Mouse (Mus musculus): Measurements from ENCODE around the gene Cavin1. TPM values are rescaled to one million over a fixed set of nuclear protein-coding genes. Genes with fewer than 3 reads are reported as not detected.

The Cavin1 gene
- polyA plus RNA-seq, 1 experiment: 284 TPM

- Histone ChIP-seq H3K4me2 (ENCODE audit: low read depth) (no peak overlapping the region), H3ac (ENCODE audit: control insufficient read depth, insufficient read length) (no peak overlapping the region), H3K36me3 (ENCODE audit: control insufficient read depth, insufficient read depth) (peaks cover 60% of the 10 kb centered on the region), H3K27me3 (ENCODE audit: control insufficient read depth, insufficient read depth, insufficient read length) (no peaks in the 10 kb centered on the region), H3K4me3 (no peak overlapping the region), H3K79me2 (ENCODE audit: control insufficient read depth, insufficient read depth) (peaks cover 15% of the 10 kb centered on the region)
- TF ChIP-seq USF1 (IDR thresholded peaks at IDR 0.05; ENCODE audit: low read depth): no peak
- TF ChIP-seq CEBPB (IDR thresholded peaks at IDR 0.05; ENCODE audit: insufficient read depth, poor library complexity, severe bottlenecking): no peak
- TF ChIP-seq POLR2AphosphoS2 (IDR thresholded peaks at IDR 0.05; ENCODE audit: insufficient read length, low read depth): no peak
- TF ChIP-seq E2F4 (IDR thresholded peaks at IDR 0.05; ENCODE audit: insufficient read depth): no peak
- TF ChIP-seq TCF3 (IDR thresholded peaks at IDR 0.05; ENCODE audit: insufficient read length, low read depth): no peak
- no peak for TF ChIP-seq MYOG (IDR thresholded peaks at IDR 0.05; ENCODE audit: control insufficient read depth in 1 of 3, insufficient read depth in 1 of 3, insufficient read length in 2 of 3, low read depth in 2 of 3)
- TF ChIP-seq MAX (IDR thresholded peaks at IDR 0.05; ENCODE audit: low read depth): no peak
These were observed 62.1 kb downstream of the Cavin1 start for GRCm38 (mm10) chr11:100908567-100908966.

GRCm38 (mm10) chr11:100908112-100908511 lies 62.6 kb downstream of the Cavin1 start:
- TF ChIP-seq MYOG (IDR thresholded peaks at IDR 0.05; ENCODE audit: control insufficient read depth in 1 of 3, insufficient read depth in 1 of 3, insufficient read length in 2 of 3, low read depth in 2 of 3): no peak
- TF ChIP-seq E2F4 (IDR thresholded peaks at IDR 0.05; ENCODE audit: insufficient read depth): no peak
- TF ChIP-seq POLR2AphosphoS2 (IDR thresholded peaks at IDR 0.05; ENCODE audit: insufficient read length, low read depth): no peak
- TF ChIP-seq MYOD1 (IDR thresholded peaks at IDR 0.05; ENCODE audit: control insufficient read depth in 1 of 3, insufficient read length in 2 of 3, low read depth in 2 of 3): no peak
- TF ChIP-seq TCF3 (IDR thresholded peaks at IDR 0.05; ENCODE audit: insufficient read length, low read depth): no peak
- no peak for TF ChIP-seq MAX (IDR thresholded peaks at IDR 0.05; ENCODE audit: low read depth)
- TF ChIP-seq USF1 (IDR thresholded peaks at IDR 0.05; ENCODE audit: low read depth): no peak
- no peak for TF ChIP-seq POLR2A (IDR thresholded peaks at IDR 0.05; ENCODE audit: insufficient read length, low read depth)
- no peak for TF ChIP-seq CEBPB (IDR thresholded peaks at IDR 0.05; ENCODE audit: insufficient read depth, poor library complexity, severe bottlenecking)
- TF ChIP-seq SRF (IDR thresholded peaks at IDR 0.05; ENCODE audit: control insufficient read depth, insufficient read length, low read depth): no peak
- TF ChIP-seq REST (IDR thresholded peaks at IDR 0.05; ENCODE audit: insufficient read depth, insufficient read length): no peak
- no peak for TF ChIP-seq TCF12 (IDR thresholded peaks at IDR 0.05; ENCODE audit: insufficient read depth, poor library complexity, severe bottlenecking)
- no peaks in the 10 kb centered on the region for H3K27me3 ChIP-seq (ENCODE audit: control insufficient read depth, insufficient read depth, insufficient read length)
- H3K79me2 ChIP-seq (ENCODE audit: control insufficient read depth, insufficient read depth): peaks cover 11% of the 10 kb centered on the region
- H3K4me2 ChIP-seq (ENCODE audit: low read depth): no peak overlapping the region
- H3K4me3 ChIP-seq: no peak overlapping the region
- no peak overlapping the region for H3ac ChIP-seq (ENCODE audit: control insufficient read depth, insufficient read length)
- H3K36me3 ChIP-seq (ENCODE audit: control insufficient read depth, insufficient read depth): peaks cover 63% of the 10 kb centered on the region

GRCm38 (mm10) chr11:100906885-100907284 lies 63.8 kb downstream of the Cavin1 start:
- no peak overlapping the region for H3ac ChIP-seq (ENCODE audit: control insufficient read depth, insufficient read length)
- H3K27me3 ChIP-seq (ENCODE audit: control insufficient read depth, insufficient read depth, insufficient read length): no peaks in the 10 kb centered on the region
- H3K79me2 ChIP-seq (ENCODE audit: control insufficient read depth, insufficient read depth): peaks cover 8% of the 10 kb centered on the region
- H3K4me3 ChIP-seq: no peak overlapping the region
- H3K4me2 ChIP-seq (ENCODE audit: low read depth): no peak overlapping the region
- TF ChIP-seq REST (IDR thresholded peaks at IDR 0.05; ENCODE audit: insufficient read depth, insufficient read length): no peak
- TF ChIP-seq CEBPB (IDR thresholded peaks at IDR 0.05; ENCODE audit: insufficient read depth, poor library complexity, severe bottlenecking): no peak
- no peak for TF ChIP-seq E2F4 (IDR thresholded peaks at IDR 0.05; ENCODE audit: insufficient read depth)
- TF ChIP-seq POLR2AphosphoS2 (IDR thresholded peaks at IDR 0.05; ENCODE audit: insufficient read length, low read depth): no peak
- TF ChIP-seq TCF12 (IDR thresholded peaks at IDR 0.05; ENCODE audit: insufficient read depth, poor library complexity, severe bottlenecking): no peak
- no peak for TF ChIP-seq MAX (IDR thresholded peaks at IDR 0.05; ENCODE audit: low read depth)
- no peak for TF ChIP-seq MYOG (IDR thresholded peaks at IDR 0.05; ENCODE audit: control insufficient read depth in 1 of 3, insufficient read depth in 1 of 3, insufficient read length in 2 of 3, low read depth in 2 of 3)
- no peak for TF ChIP-seq SRF (IDR thresholded peaks at IDR 0.05; ENCODE audit: control insufficient read depth, insufficient read length, low read depth)
- no peak for TF ChIP-seq USF1 (IDR thresholded peaks at IDR 0.05; ENCODE audit: low read depth)
- TF ChIP-seq POLR2A (IDR thresholded peaks at IDR 0.05; ENCODE audit: insufficient read length, low read depth): no peak
- no peak for TF ChIP-seq TCF3 (IDR thresholded peaks at IDR 0.05; ENCODE audit: insufficient read length, low read depth)
- TF ChIP-seq MYOD1 (IDR thresholded peaks at IDR 0.05; ENCODE audit: control insufficient read depth in 1 of 3, insufficient read length in 2 of 3, low read depth in 2 of 3): no peak
- peaks cover 76% of the 10 kb centered on the region for H3K36me3 ChIP-seq (ENCODE audit: control insufficient read depth, insufficient read depth)

Other genes starting within 250 kb of the Cavin1 start
- 128 TPM for gene Rab5c, start 232.7 kb downstream of the Cavin1 start, polyA plus RNA-seq (2012; fragmentation: generic; extraction: Trizol)
- gene Kcnh4, start 210.9 kb downstream of the Cavin1 start, polyA plus RNA-seq (2012; fragmentation: generic; extraction: Trizol): 0.05 TPM
- gene Hcrt, start 208.0 kb downstream of the Cavin1 start, polyA plus RNA-seq (2012; fragmentation: generic; extraction: Trizol): not detected
- gene Ghdc, start 199.9 kb downstream of the Cavin1 start, polyA plus RNA-seq (2012; fragmentation: generic; extraction: Trizol): 10.4 TPM
- 12.0 TPM for gene Stat5b, start 120.2 kb downstream of the Cavin1 start, polyA plus RNA-seq (2012; fragmentation: generic; extraction: Trizol)
- 27.2 TPM for gene Stat5a, start 111.5 kb downstream of the Cavin1 start, polyA plus RNA-seq (2012; fragmentation: generic; extraction: Trizol)
- gene Stat3, start 31.3 kb downstream of the Cavin1 start, polyA plus RNA-seq (2012; fragmentation: generic; extraction: Trizol): 93.7 TPM
- 45.0 TPM for gene Atp6v0a1, start 38.6 kb upstream of the Cavin1 start, polyA plus RNA-seq (2012; fragmentation: generic; extraction: Trizol)
- gene Naglu, start 99.1 kb upstream of the Cavin1 start, polyA plus RNA-seq (2012; fragmentation: generic; extraction: Trizol): 19.8 TPM
- gene Hsd17b1, start 107.5 kb upstream of the Cavin1 start, polyA plus RNA-seq (2012; fragmentation: generic; extraction: Trizol): 0.49 TPM
- gene Coasy, start 111.7 kb upstream of the Cavin1 start, polyA plus RNA-seq (2012; fragmentation: generic; extraction: Trizol): 39.7 TPM
- 29.3 TPM for gene Mlx, start 116.4 kb upstream of the Cavin1 start, polyA plus RNA-seq (2012; fragmentation: generic; extraction: Trizol)
- 7.1 TPM for gene Psmc3ip, start 124.5 kb upstream of the Cavin1 start, polyA plus RNA-seq (2012; fragmentation: generic; extraction: Trizol)
- gene Retreg3, start 149.0 kb upstream of the Cavin1 start, polyA plus RNA-seq (2012; fragmentation: generic; extraction: Trizol): 41.2 TPM
- gene Tubg1, start 149.1 kb upstream of the Cavin1 start, polyA plus RNA-seq (2012; fragmentation: generic; extraction: Trizol): 87.5 TPM
- gene Tubg2, start 185.0 kb upstream of the Cavin1 start, polyA plus RNA-seq (2012; fragmentation: generic; extraction: Trizol): 0.18 TPM
- 1.3 TPM for gene Cntnap1, start 199.6 kb upstream of the Cavin1 start, polyA plus RNA-seq (2012; fragmentation: generic; extraction: Trizol)
- 53.6 TPM for gene Plekhh3, start 200.5 kb upstream of the Cavin1 start, polyA plus RNA-seq (2012; fragmentation: generic; extraction: Trizol)
- 0.56 TPM for gene Ccr10, start 204.6 kb upstream of the Cavin1 start, polyA plus RNA-seq (2012; fragmentation: generic; extraction: Trizol)

Measured in myocyte (in vitro differentiated cells).